Mouse (Mus musculus) olfactory bulb, adult 2 months (tissue): ENCODE data around the gene Clp1. TPM values are rescaled to one million over a fixed set of nuclear protein-coding genes. Genes with fewer than 3 reads are reported as not detected.
A peak's percentile ranks its signal among the peaks of the same experiment; 100 is the strongest.

Experiments
- H3K27ac ChIP-seq: fragments of 200-500 bp; 2 replicates; pipeline ENCODE4 v1.5.1; 2012; ENCODE audit warnings: low read depth, low read length; ENCODE audit not compliant: insufficient read depth
- H3K4me1 ChIP-seq: fragments of 200-500 bp; 2 replicates; pipeline ENCODE4 v1.6.1; 2012; ENCODE audit warnings: low read length; ENCODE audit not compliant: control insufficient read depth, insufficient read depth
- H3K4me3 ChIP-seq: fragments of 200-500 bp; 2 replicates; pipeline ENCODE4 v1.5.1; 2012; ENCODE audit warnings: mild to moderate bottlenecking, low read depth, low read length, moderate library complexity; ENCODE audit not compliant: insufficient read depth
- CTCF ChIP-seq: fragments of 200-500 bp; IDR thresholded peaks from 2 replicates; pipeline ENCODE4 v1.5.1; 2012; ENCODE audit warnings: low read depth, mild to moderate bottlenecking, low read length, moderate library complexity; ENCODE audit not compliant: insufficient read depth
- POLR2A ChIP-seq: fragments of 200-500 bp; IDR thresholded peaks from 2 replicates; pipeline ENCODE4 v1.6.1; 2012; ENCODE audit warnings: mild to moderate bottlenecking, low read depth, low read length, moderate library complexity; ENCODE audit not compliant: insufficient read depth
- WGBS: fragments of 180-500 bp; shearing (Covaris S2); methylation state at CpG from one replicate; pipeline ENCODE4 v1.1.7; 2018; 5-methylcytosine and 5-hydroxymethylcytosine counted together
- polyA plus RNA-seq: library from polyadenylated mRNA; stranded (reverse); fragments of >200 nt; gene quantifications from 2 replicates; pipeline ENCODE4 v1.2.4, GENCODE M21; 2012; ENCODE audit warnings: low replicate concordance; ENCODE audit not compliant: missing spikeins, insufficient read depth, insufficient read length

Clp1 gene
- not detected in 2 replicates for polyA plus RNA-seq

DNA sequence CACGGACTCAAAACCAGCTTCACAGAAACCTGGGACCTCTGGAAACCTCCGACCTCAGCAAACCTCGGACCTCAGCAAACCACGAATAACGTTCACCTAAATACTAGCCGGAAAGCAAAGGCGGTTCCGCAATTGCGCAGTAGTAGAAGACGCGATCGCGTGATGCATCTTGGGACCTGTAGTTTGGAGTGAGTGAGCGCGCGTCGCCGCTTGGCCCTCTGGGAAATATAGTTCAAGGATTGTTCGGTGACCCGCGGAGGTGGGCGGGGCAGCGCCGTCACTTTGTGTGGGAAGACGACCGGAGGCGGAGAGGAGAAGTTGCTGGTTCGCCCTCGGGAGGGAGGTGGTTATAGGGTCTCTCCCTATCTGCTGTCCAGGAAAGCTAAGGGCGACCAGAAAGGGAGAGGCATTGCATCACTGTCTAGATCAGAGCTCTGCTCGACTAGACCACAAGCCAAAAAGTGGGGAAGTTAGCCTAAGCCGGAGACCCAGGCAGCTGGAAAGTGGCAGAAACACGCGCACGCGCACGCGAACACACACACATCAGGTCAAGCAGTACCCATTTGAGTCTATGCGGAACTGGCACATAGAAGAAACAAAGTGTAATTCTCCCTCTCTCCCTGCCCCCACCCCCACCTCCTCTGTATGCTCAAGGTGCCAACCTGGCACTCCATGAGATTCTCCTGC is at the start of gene Clp1:
Clp1 (minus strand) TSS at position 179 of the 687 bp plus-strand sequence.
- H3K4me1 ChIP-seq: peaks cover 9% of the 10 kb centered on the region
- peak within 1 kb of the TSS; percentile 58 for H3K27ac ChIP-seq
- under 1% methylated on average over 39 of the region's 39 CpGs for WGBS
- TF ChIP-seq POLR2A (peak; percentile 54; the same call in 1 of the 2 replicates), CTCF (no peak)
- H3K4me3 ChIP-seq: peak within 1 kb of the TSS; percentile 61

DNA sequence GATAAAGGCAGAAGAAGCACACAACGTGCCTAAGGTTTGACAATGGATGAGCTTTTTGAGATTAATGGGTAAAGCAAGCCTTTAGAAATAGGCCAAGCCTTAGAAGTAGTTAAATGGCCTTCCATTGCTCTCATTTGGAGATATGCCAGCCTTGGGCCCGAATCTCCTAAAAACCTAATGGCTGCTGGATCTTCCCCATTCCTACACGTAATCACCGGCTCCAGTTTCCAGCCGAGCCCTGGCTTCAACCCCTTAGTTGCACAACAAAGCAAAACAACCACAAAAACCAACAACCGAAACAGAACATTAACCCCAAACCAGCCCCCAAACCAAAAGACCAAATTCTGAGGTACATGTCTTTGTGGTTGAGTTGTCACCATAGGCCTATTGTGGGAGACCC is 48.5 kb upstream of the Clp1 start:
- TF ChIP-seq CTCF (no peak), POLR2A (no peak)
- WGBS: 72% methylated on average over 6 of the region's 6 CpGs
- no peak overlapping the region for H3K27ac ChIP-seq
- peaks cover 10% of the 10 kb centered on the region for H3K4me1 ChIP-seq
- no peak overlapping the region for H3K4me3 ChIP-seq

DNA sequence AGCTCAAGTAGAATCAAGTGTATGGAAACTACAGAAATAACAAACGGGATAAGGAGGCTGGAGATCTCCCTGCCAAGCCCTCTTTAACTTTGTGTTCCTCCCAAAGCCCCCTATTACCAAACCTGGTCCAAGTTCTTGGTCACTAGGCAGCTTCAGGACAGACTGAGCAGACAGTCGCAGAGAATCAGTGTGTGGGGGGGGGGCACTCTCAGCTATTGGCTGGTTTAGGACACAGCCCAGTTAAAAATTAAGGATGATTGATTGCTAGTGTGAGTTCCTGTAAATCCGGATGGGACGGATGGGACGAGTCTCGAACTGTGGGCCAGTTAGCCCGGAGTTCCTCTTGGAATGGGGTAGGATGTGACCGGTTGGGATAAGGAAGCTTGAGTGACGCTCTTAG is 48.1 kb upstream of the Clp1 start, which contains the start of gene Serping1:
Serping1 (minus strand) TSS at position 204 of the 400 bp plus-strand sequence.
- Histone ChIP-seq H3K4me1 (peaks cover 10% of the 10 kb centered on the region), H3K4me3 (peak within 1 kb of the TSS; percentile 4; the same call in 1 of the 2 replicates), H3K27ac (no peak within 1 kb of the TSS)
- WGBS: 79% methylated on average over 9 of the region's 9 CpGs
- TF ChIP-seq POLR2A (no peak), CTCF (no peak)

DNA sequence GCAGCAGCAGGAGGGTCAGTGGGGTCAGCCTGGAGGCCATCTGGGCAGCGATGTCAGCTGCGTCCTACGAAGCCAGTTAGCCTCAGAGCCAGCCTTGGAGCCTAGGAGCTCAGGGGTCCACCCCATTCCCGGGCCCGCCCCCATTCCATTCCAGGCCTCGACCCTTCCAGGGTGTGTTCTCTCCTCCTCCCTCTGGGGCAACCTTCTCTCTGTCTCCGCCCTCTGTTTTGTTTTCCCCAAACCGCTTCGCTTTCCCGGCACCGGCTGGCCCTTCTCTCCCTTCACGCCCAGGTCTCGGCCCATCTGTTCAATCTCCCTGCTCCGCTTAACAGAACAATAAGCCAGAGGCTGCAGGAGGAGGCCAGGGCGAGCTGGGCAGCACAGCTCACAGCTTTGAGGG is 47.6 kb upstream of the Clp1 start:
- WGBS: 11% methylated on average over 15 of the region's 15 CpGs
- Histone ChIP-seq H3K4me1 (peaks cover 10% of the 10 kb centered on the region), H3K27ac (no peak overlapping the region), H3K4me3 (peak overlapping the region; percentile 4; the same call in 1 of the 2 replicates)
- TF ChIP-seq POLR2A (no peak), CTCF (no peak)

DNA sequence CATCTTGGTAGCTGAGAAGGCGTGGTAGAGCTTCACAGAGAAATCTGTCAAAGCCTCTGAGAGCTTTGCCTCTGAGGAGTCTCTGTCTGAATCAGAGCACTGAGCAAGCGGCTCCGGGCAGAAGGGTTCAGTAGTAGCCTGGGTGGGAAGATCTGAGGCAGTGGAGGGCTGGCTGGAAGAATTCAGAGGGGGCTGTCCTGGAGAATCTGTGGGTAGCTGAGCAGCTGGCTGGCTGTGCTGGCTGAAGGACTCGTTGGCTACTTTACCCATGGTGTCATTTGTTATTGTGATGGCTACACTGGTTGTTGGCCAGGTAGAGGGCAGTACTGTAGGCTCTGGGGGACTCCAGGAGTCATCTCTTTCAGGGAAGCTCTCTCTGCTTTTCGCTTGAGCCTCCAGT is 46.0 kb upstream of the Clp1 start:
- no peak overlapping the region for H3K4me3 ChIP-seq
- peaks cover 10% of the 10 kb centered on the region for H3K4me1 ChIP-seq
- H3K27ac ChIP-seq: no peak overlapping the region
- TF ChIP-seq POLR2A (no peak), CTCF (no peak)
- WGBS: 78% methylated on average over 5 of the region's 5 CpGs

DNA sequence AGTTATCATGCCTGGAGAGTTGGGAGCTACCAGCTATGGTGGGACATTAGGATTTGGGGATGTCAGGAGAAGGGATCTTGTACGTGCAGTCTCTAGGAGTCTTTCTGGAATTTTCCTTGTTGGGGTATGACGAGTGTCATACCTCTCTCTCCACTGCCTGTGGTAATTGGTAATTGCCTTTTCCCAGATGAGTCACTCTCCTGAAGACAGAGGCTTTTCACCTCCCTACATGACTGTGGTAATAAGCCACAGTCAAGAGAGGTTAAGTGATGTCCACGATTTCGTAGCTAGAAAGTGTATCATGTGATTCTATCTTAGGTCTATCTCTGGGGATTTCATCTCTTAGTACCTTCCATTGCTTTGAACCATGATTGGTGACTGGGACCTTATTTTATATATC is 45.3 kb upstream of the Clp1 start:
- TF ChIP-seq CTCF (no peak), POLR2A (no peak)
- 89% methylated on average over 4 of the region's 4 CpGs for WGBS
- H3K27ac ChIP-seq: no peak overlapping the region
- H3K4me1 ChIP-seq: peaks cover 10% of the 10 kb centered on the region
- H3K4me3 ChIP-seq: no peak overlapping the region

DNA sequence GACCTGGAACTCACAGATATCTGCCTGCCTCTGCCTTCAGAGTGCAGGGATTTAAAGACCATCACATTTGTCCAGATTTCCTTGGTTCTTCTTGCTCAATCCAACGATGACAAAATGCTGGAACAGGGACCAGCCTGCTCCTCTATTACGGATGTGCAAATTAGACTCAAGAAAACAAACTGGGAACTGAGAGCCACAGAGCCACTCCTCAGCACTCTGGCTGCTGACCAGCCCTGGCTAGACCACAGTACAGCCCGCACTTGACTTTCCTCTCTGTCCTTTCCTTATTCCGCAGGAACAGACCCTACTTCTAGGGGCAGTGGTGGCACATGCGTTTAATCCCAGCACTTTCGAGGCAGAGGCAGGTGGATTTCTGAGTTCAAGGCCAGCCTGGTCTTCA is 43.4 kb upstream of the Clp1 start:
- Histone ChIP-seq H3K4me1 (peaks cover 10% of the 10 kb centered on the region), H3K27ac (no peak overlapping the region), H3K4me3 (no peak overlapping the region)
- no peak for TF ChIP-seq POLR2A
- TF ChIP-seq CTCF: no peak
- 71% methylated on average over 6 of the region's 6 CpGs for WGBS

DNA sequence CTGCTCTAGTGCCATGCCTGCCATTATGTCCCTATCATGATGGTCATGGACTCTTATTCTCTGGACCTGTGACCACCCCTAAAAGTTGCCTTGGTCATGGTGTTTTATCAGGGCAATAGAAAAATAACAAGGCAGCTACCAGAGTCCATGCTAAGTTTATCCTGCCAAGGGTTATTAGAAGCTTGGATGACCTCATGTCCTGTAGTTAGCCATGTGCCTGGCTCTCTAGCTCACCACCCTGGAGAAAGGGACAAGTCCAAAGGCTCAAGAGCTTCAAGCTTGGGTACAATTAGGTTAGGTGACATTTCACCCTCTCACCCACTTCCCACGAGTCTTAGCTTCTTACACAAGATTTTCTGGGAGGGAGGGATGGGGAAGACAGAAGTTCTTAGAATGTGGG is 35.7 kb upstream of the Clp1 start:
- H3K4me1 ChIP-seq: no peaks in the 10 kb centered on the region

DNA sequence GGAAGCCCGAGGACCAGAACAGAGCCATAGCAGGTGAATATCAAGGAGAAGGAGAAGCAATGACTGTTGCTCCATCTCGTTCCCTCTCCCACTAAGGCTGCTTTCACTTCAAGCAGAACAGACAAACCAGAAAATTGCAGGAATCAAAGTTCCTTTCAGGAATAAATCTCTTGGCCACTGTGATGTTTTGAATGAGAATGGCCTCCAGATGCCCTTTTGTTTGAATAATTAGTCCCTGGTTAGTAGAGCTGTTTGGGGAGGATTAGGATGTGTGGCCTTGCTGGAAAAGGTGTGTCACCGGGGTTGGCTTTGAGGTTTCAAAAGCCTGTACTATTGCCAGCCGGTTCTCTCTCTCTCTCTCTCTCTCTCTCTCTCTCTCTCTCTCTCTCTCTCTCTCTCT is 35.1 kb upstream of the Clp1 start:
- no peak overlapping the region for H3K4me3 ChIP-seq
- WGBS: 36% methylated on average over 4 of the region's 4 CpGs
- TF ChIP-seq POLR2A (no peak), CTCF (no peak)
- no peaks in the 10 kb centered on the region for H3K4me1 ChIP-seq
- no peak overlapping the region for H3K27ac ChIP-seq

More for the DNA sequence above, 35.7 kb upstream of the Clp1 start:
- Histone ChIP-seq H3K4me3 (no peak overlapping the region), H3K27ac (no peak overlapping the region)
- WGBS: 70% methylated on average over 1 of the region's 1 CpGs
- TF ChIP-seq CTCF (no peak), POLR2A (no peak)
